ENCODE assay signal across 30 mouse cellular contexts in the genomic region with DNA sequence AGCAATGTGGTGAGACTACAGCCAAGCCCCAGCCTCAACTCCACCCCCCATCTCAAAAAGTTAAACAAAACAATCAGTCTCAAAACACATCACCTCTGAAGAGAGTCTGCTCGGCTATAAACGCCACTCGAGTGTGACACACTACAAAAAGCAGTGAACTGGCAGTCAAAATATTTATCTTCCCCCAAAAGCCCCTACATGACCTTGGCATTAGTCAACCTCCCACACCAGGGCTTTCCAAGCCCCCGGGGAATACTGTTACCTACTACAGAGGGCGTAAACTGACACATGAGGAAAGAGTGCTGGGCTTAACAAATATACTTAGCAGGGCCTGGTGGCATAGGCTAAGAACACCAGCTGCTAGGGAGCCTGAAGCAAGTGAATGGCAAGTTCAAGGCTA. TPM values are rescaled to one million over a fixed set of nuclear protein-coding genes. Genes with fewer than 3 reads are reported as not detected.
DNase-seq lines count a peak whose midpoint lies in the region; ATAC-seq and TF ChIP-seq lines count a peak whose summit lies in the region.
"Had no signal": no experiment of that assay in that cellular context is flagged by ENCODE, and none has a peak within 500 bp of the region (broad histone marks: within the 10 kb centered on the region; RNA-seq: fewer than 3 reads in every experiment).

No protein-coding gene starts in this region.

- no peaks in the 10 kb centered on the region for H3K36me3 ChIP-seq in kidney, embryonic 15.5 days
- H3K36me3 ChIP-seq in kidney, embryonic 16.5 days (ENCODE audit: insufficient read depth, low read length), result no peaks in the 10 kb centered on the region
- H3K36me3 ChIP-seq in forebrain, postnatal 0 days (ENCODE audit: insufficient read depth), result no peaks in the 10 kb centered on the region
- H3K36me3 ChIP-seq: embryonic facial prominence, embryonic 15.5 days; forebrain, embryonic 15.5 days; hindbrain, embryonic 13.5 days; limb, embryonic 15.5 days; midbrain, embryonic 13.5 days had no signal

- peak; percentile 79 for ATAC-seq in kidney, embryonic 15.5 days (replicated peaks; ENCODE audit: low FRiP score)
- ATAC-seq in kidney, embryonic 16.5 days (ENCODE audit: low FRiP score, low TSS enrichment), result peak; percentile 86
- no peak for ATAC-seq in forebrain, postnatal 0 days
- ATAC-seq: forebrain, embryonic 15.5 days; inflammation-experienced regulatory T-cells, adult 6 months; midbrain, embryonic 13.5 days had no signal

- H3K9ac ChIP-seq in kidney, embryonic 15.5 days, result no peak overlapping the region
- no peak overlapping the region for H3K9ac ChIP-seq in kidney, embryonic 16.5 days (replicated peaks; ENCODE audit: low read length)
- H3K9ac ChIP-seq in forebrain, postnatal 0 days, result no peak overlapping the region
- H3K9ac ChIP-seq: embryonic facial prominence, embryonic 15.5 days; forebrain, embryonic 15.5 days; hindbrain, embryonic 13.5 days; limb, embryonic 15.5 days; liver, embryonic 14.5 days; lung, embryonic 14.5 days; midbrain, embryonic 13.5 days had no signal

- no peaks in the 10 kb centered on the region for H3K9me3 ChIP-seq in kidney, embryonic 15.5 days (replicated peaks)
- H3K9me3 ChIP-seq in kidney, embryonic 16.5 days (ENCODE audit: low read length), result no peaks in the 10 kb centered on the region
- no peaks in the 10 kb centered on the region for H3K9me3 ChIP-seq in forebrain, postnatal 0 days (ENCODE audit: low read length)
- H3K9me3 ChIP-seq: embryonic facial prominence, embryonic 15.5 days; forebrain, embryonic 15.5 days; hindbrain, embryonic 13.5 days; limb, embryonic 15.5 days; midbrain, embryonic 13.5 days had no signal

- peaks cover 25% of the 10 kb centered on the region for H3K4me1 ChIP-seq in kidney, embryonic 15.5 days
- H3K4me1 ChIP-seq in kidney, embryonic 16.5 days (ENCODE audit: insufficient read depth, low read length), result peaks cover 12% of the 10 kb centered on the region
- H3K4me1 ChIP-seq in forebrain, postnatal 0 days (ENCODE audit: insufficient read depth), result no peaks in the 10 kb centered on the region
- H3K4me1 ChIP-seq: embryonic facial prominence, embryonic 15.5 days; forebrain, embryonic 15.5 days; limb, embryonic 15.5 days had no signal

- DNase-seq in adrenal gland, postnatal 14 days, result peak; percentile 18
- DNase-seq in adrenal gland, postnatal 4 days (ENCODE audit: low spot score in 2 of 2), result no peak
- no peak for DNase-seq in kidney, adult 18-20 months
- no peak for DNase-seq in forebrain, postnatal 0 days
- no peak for DNase-seq in left cerebral cortex, postnatal 36 days (ENCODE audit: low spot score in 2 of 2)
- DNase-seq: cerebellum, adult 11-12 months; cerebellum, postnatal 10 days; gastrocnemius, postnatal 36 days; heart, postnatal 36 days; layer of hippocampus, adult 9-11 months; left cerebral cortex, postnatal 4 days; lung, embryonic 14.5 days; right cerebral cortex, postnatal 4 days; thymus, adult 18-20 months; thymus, postnatal 36 days had no signal

- no peak for TF ChIP-seq CTCF in forebrain, postnatal 0 days (IDR thresholded peaks at IDR 0.05; ENCODE audit: low read depth)

- peaks cover 53% of the 10 kb centered on the region for H3K27me3 ChIP-seq in kidney, embryonic 15.5 days
- H3K27me3 ChIP-seq in kidney, embryonic 16.5 days (ENCODE audit: insufficient read depth, low read length), result peaks cover 30% of the 10 kb centered on the region
- H3K27me3 ChIP-seq in forebrain, postnatal 0 days (ENCODE audit: insufficient read depth, low read length), result no peaks in the 10 kb centered on the region
- H3K27me3 ChIP-seq: embryonic facial prominence, embryonic 15.5 days; forebrain, embryonic 15.5 days; hindbrain, embryonic 13.5 days; midbrain, embryonic 13.5 days had no signal

- no peak overlapping the region for H3K4me3 ChIP-seq in kidney, embryonic 15.5 days (replicated peaks)
- no peak overlapping the region for H3K4me3 ChIP-seq in kidney, embryonic 16.5 days (ENCODE audit: low read length)
- H3K4me3 ChIP-seq in forebrain, postnatal 0 days (ENCODE audit: low read depth, low read length), result no peak overlapping the region
- H3K4me3 ChIP-seq: embryonic facial prominence, embryonic 15.5 days; forebrain, embryonic 15.5 days; hindbrain, embryonic 13.5 days; left cerebral cortex, adult 2 months; limb, embryonic 15.5 days; midbrain, embryonic 13.5 days had no signal

- intact Hi-C loops in left cerebral cortex, postnatal 36 days (cut with DNase I), result no loop called here

- H3K27ac ChIP-seq in kidney, embryonic 15.5 days, result no peak overlapping the region
- no peak overlapping the region for H3K27ac ChIP-seq in kidney, embryonic 16.5 days (ENCODE audit: low read length)
- H3K27ac ChIP-seq in forebrain, postnatal 0 days (ENCODE audit: low read depth, low read length), result no peak overlapping the region
- H3K27ac ChIP-seq: embryonic facial prominence, embryonic 15.5 days; forebrain, embryonic 15.5 days; hindbrain, embryonic 13.5 days; left cerebral cortex, adult 2 months; limb, embryonic 15.5 days; liver, embryonic 14.5 days; midbrain, embryonic 13.5 days had no signal

- no peak overlapping the region; the same call in 1 of the 2 replicates for H3K4me2 ChIP-seq in kidney, embryonic 15.5 days
- no peak overlapping the region for H3K4me2 ChIP-seq in kidney, embryonic 16.5 days (replicated peaks; ENCODE audit: low read depth, low read length)
- no peak overlapping the region for H3K4me2 ChIP-seq in forebrain, postnatal 0 days (ENCODE audit: low read depth)
- H3K4me2 ChIP-seq: embryonic facial prominence, embryonic 15.5 days; forebrain, embryonic 15.5 days; hindbrain, embryonic 13.5 days; limb, embryonic 15.5 days; lung, embryonic 14.5 days; midbrain, embryonic 13.5 days had no signal

- WGBS in kidney, embryonic 15.5 days, result 19% methylated on average over 5 of the region's 5 CpGs
- WGBS in kidney, embryonic 16.5 days, result 11% methylated on average over 5 of the region's 5 CpGs
- WGBS in forebrain, postnatal 0 days, result 50% methylated on average over 5 of the region's 5 CpGs

RNA-seq across cellular contexts. Expression of gene Cldn14, which starts 46.4 kb away (rescaled TPM):
- total RNA-seq in adrenal gland, postnatal 14 days (2021), result 2.4 TPM in 1 of 2 replicates, not detected in the other
- 1 to 10 TPM in 1 of 2 experiments, not detected in 1; 1.9 TPM for total RNA-seq in adrenal gland, postnatal 4 days (2021)
- 0.21 TPM in 1 of 2 replicates, not detected in the other for polyA plus RNA-seq in kidney, embryonic 15.5 days (2015; fragmentation: Nextera tagmentation; extraction: Ambion mirVana)
- polyA plus RNA-seq in kidney, embryonic 16.5 days (2015; fragmentation: Nextera tagmentation; extraction: Ambion mirVana), result 0.12 and 0.14 TPM in 2 replicates
- 0.23 TPM in 1 of 2 replicates, not detected in the other for total RNA-seq in forebrain, postnatal 0 days (2014; rRNA removed)
- not detected in 2 replicates for polyA plus RNA-seq in forebrain, postnatal 0 days (2015; fragmentation: Nextera tagmentation; extraction: Ambion mirVana)
- total RNA-seq in left cerebral cortex, postnatal 36 days (2021), result 1 to 10 TPM; 2.0 to 2.5 TPM
- total RNA-seq: adrenal gland, adult 18-20 months; heart, adult 8-10 months; heart, postnatal 36 days; left cerebral cortex, postnatal 4 days; megakaryocyte, adult 5-6 weeks; monocyte, adult 5-6 weeks had no signal
- polyA plus RNA-seq: forebrain, embryonic 15.5 days; heart, embryonic 14.5 days; hindbrain, embryonic 13.5 days; inflammation-experienced regulatory T-cells, adult 6 months; limb, embryonic 15.5 days; lung, embryonic 14.5 days; midbrain, embryonic 13.5 days had no signal
